Mouse (Mus musculus): ENCODE measurements around the gene Tmem178b. TPM values are rescaled to one million over a fixed set of nuclear protein-coding genes. Genes with fewer than 3 reads are reported as not detected.

Gene Tmem178b
- total RNA-seq, 2 experiments from 2014 or later = 3.3 to 3.4 TPM

- DNase-seq = no peak
These were observed 205.3 kb downstream of the Tmem178b start for GRCm38 (mm10) chr6:40078353-40078752.

- DNase-seq = no peak
These were observed 210.7 kb downstream of the Tmem178b start for GRCm38 (mm10) chr6:40083726-40084125.

GRCm38 (mm10) chr6:40091250-40091651 is 218.2 kb downstream of the Tmem178b start:
- DNase-seq = no peak

GRCm38 (mm10) chr6:40098498-40098897 is 225.4 kb downstream of the Tmem178b start:
- DNase-seq = no peak

- DNase-seq = no peak
These were observed 228.7 kb downstream of the Tmem178b start for GRCm38 (mm10) chr6:40101785-40102184.

GRCm38 (mm10) chr6:40102863-40103262 is 229.8 kb downstream of the Tmem178b start:
- no peak for DNase-seq

- DNase-seq = no peak
These were observed 237.0 kb downstream of the Tmem178b start for GRCm38 (mm10) chr6:40110029-40110428.

GRCm38 (mm10) chr6:40110729-40111128 is 237.7 kb downstream of the Tmem178b start:
- DNase-seq = no peak

- DNase-seq = no peak
These were observed 239.4 kb downstream of the Tmem178b start for GRCm38 (mm10) chr6:40112488-40112887.

- no peak for DNase-seq
These were observed 243.2 kb downstream of the Tmem178b start for GRCm38 (mm10) chr6:40116225-40116624.

GRCm38 (mm10) chr6:40120176-40120575 is 247.1 kb downstream of the Tmem178b start:
- no peak for DNase-seq

GRCm38 (mm10) chr6:40121494-40121893 is 248.4 kb downstream of the Tmem178b start:
- no peak for DNase-seq

GRCm38 (mm10) chr6:40123070-40123690 is 250.1 kb downstream of the Tmem178b start:
- peak; percentile 13 for DNase-seq

- no peak for DNase-seq
These were observed 250.9 kb downstream of the Tmem178b start for GRCm38 (mm10) chr6:40123960-40124359.

GRCm38 (mm10) chr6:40128716-40129115 is 255.6 kb downstream of the Tmem178b start:
- DNase-seq = no peak

- DNase-seq = no peak
These were observed 258.9 kb downstream of the Tmem178b start for GRCm38 (mm10) chr6:40131936-40132335.

- DNase-seq = no peak
These were observed 260.4 kb downstream of the Tmem178b start for GRCm38 (mm10) chr6:40133436-40133835.

GRCm38 (mm10) chr6:40135716-40136115 is 262.6 kb downstream of the Tmem178b start:
- DNase-seq = no peak

- no peak for DNase-seq
These were observed 264.3 kb downstream of the Tmem178b start for GRCm38 (mm10) chr6:40137346-40137745.

- no peak for DNase-seq
These were observed 264.9 kb downstream of the Tmem178b start for GRCm38 (mm10) chr6:40137831-40138520.

- DNase-seq = no peak
These were observed 269.5 kb downstream of the Tmem178b start for GRCm38 (mm10) chr6:40142582-40142981.

GRCm38 (mm10) chr6:40144371-40144770 is 271.3 kb downstream of the Tmem178b start:
- no peak for DNase-seq

- DNase-seq = no peak
These were observed 272.5 kb downstream of the Tmem178b start for GRCm38 (mm10) chr6:40145601-40146000.

GRCm38 (mm10) chr6:40152241-40152640 is 279.2 kb downstream of the Tmem178b start:
- DNase-seq = no peak

Data from gastrocnemius, postnatal 25 days (tissue).